Mouse (Mus musculus): ENCODE data around the gene Slc25a25.
A peak's percentile ranks its signal among the peaks of the same experiment; 100 is the strongest.

DNA sequence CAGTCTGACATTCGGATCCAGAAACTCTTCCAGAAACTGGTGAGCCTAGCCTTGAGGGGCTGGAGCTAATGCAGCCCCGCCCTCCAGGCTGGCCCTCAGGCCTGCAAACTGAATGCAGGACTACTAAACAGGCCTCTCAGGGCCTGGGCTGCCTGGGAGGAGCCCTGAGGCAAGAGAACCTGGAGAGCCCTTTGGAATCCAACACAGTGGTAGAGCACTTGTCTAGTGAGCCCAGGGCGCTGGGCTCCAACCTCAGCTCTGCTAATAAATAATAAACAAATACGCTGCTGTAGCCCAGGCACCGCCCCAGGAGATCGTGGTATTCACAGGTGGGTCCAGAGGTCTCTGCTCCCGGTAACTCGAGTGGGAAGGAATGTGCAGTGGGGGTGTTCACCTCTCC, 60.4 kb downstream of the Slc25a25 start:
- TF ChIP-seq CTCF (IDR thresholded peaks at IDR 0.05; ENCODE audit: low read depth, low read length): no peak
- 0 out of 2 replicates have a peak, but pooled peaks have one; percentile 32 for TF ChIP-seq EP300 (IDR thresholded peaks at IDR 0.05; ENCODE audit: insufficient read depth, low read depth, low read length)
